Mouse (Mus musculus) kidney, postnatal 0 days (tissue): Measurements from ENCODE around the gene Tspan5. TPM values are rescaled to one million over a fixed set of nuclear protein-coding genes. Genes with fewer than 3 reads are reported as not detected.

Source experiments
- ATAC-seq: fragments of 200-750 bp; cut with Nextera tagmentation; replicated peaks from 2 replicates; pipeline ENCODE4 v1.8.0; 2017; ENCODE audit warnings: low read depth, moderate number of reproducible peaks, moderate TSS enrichment, moderate library complexity; ENCODE audit not compliant: low FRiP score
- DNase-seq: peaks from one replicate; pipeline ENCODE4 v3.0.0-alpha.2; 2016; ENCODE audit warnings: low spot score
- H3K27ac ChIP-seq: fragments of 300-500 bp; sonication (generic); 2 replicates; pipeline ENCODE4 v1.5.1; 2014; ENCODE audit warnings: mild to moderate bottlenecking
- H3K27me3 ChIP-seq: fragments of 300-500 bp; sonication (generic); 2 replicates; pipeline ENCODE4 v1.6.1; 2014; ENCODE audit warnings: low read length, mixed read lengths; ENCODE audit not compliant: insufficient read depth
- H3K36me3 ChIP-seq: fragments of 300-500 bp; sonication (generic); 2 replicates; pipeline ENCODE4 v1.6.1; 2014; ENCODE audit warnings: low read length, mixed read lengths; ENCODE audit not compliant: insufficient read depth
- H3K4me1 ChIP-seq: fragments of 300-500 bp; sonication (generic); replicated peaks from 2 replicates; pipeline ENCODE4 v1.6.1; 2014; ENCODE audit warnings: antibody characterized with exemption, low read length, mixed read lengths; ENCODE audit not compliant: insufficient read depth
- H3K4me2 ChIP-seq: fragments of 300-500 bp; sonication (generic); 2 replicates; pipeline ENCODE4 v1.6.1; 2014; ENCODE audit warnings: mild to moderate bottlenecking, low read length, moderate library complexity, mixed read lengths
- H3K4me3 ChIP-seq: fragments of 300-500 bp; sonication (generic); replicated peaks from 2 replicates; pipeline ENCODE4 v1.5.1; 2014; ENCODE audit warnings: low read depth, low read length
- H3K9ac ChIP-seq: fragments of 300-500 bp; sonication (generic); 2 replicates; pipeline ENCODE4 v1.6.1; 2014; ENCODE audit warnings: low read depth, low read length
- H3K9me3 ChIP-seq: fragments of 300-500 bp; sonication (generic); replicated peaks from 2 replicates; pipeline ENCODE4 v1.6.1; 2016; ENCODE audit warnings: low read length, inconsistent platforms, mixed read lengths
- CTCF ChIP-seq: IDR thresholded peaks from 2 replicates; pipeline ENCODE4 v1.5.1; 2016; ENCODE audit warnings: antibody characterized with exemption, low read depth, mild to moderate bottlenecking, moderate library complexity
- WGBS: fragments of 180-500 bp; shearing (Covaris S2); extraction: QIAGEN DNeasy Blood & Tissue Kit; methylation state at CpG from one replicate; pipeline ENCODE4 v1.1.7; 2014; 5-methylcytosine and 5-hydroxymethylcytosine counted together
- polyA plus RNA-seq: library from polyadenylated mRNA; unstranded; fragments of >200 nt; fragmentation: Nextera tagmentation; extraction: Ambion mirVana; gene quantifications from 2 replicates; pipeline ENCODE4 v1.2.1, GENCODE M21; 2015

Tspan5 gene
- polyA plus RNA-seq: 19.0 and 19.4 TPM in 2 replicates

- Histone ChIP-seq H3K4me1 (peaks cover 8% of the 10 kb centered on the region; the same call in 1 of the 2 replicates), H3K9ac (peak within 1 kb of the TSS; percentile 68), H3K36me3 (no peaks in the 10 kb centered on the region), H3K27me3 (no peaks in the 10 kb centered on the region), H3K4me3 (peak within 1 kb of the TSS; percentile 78), H3K27ac (peak within 1 kb of the TSS; percentile 75), H3K9me3 (no peaks in the 10 kb centered on the region), H3K4me2 (peak within 1 kb of the TSS; percentile 94)
- no peak for TF ChIP-seq CTCF
- WGBS: 1% methylated on average over 70 of the region's 100 CpGs
- ATAC-seq (peak; percentile 82), DNase-seq (peak; percentile 85)
Observed at GRCm38 (mm10) chr3:138741649-138742565, at the start of gene Tspan5. Gene Tspan5 (plus strand): TSS chr3:138742195.

GRCm38 (mm10) chr3:138692302-138692701 lies 49.7 kb upstream of the Tspan5 start:
- no peaks in the 10 kb centered on the region for H3K36me3 ChIP-seq
- no peak overlapping the region for H3K4me3 ChIP-seq
- no peak for ATAC-seq
- H3K9me3 ChIP-seq: no peaks in the 10 kb centered on the region
- no peaks in the 10 kb centered on the region for H3K4me1 ChIP-seq
- DNase-seq: no peak
- no peak overlapping the region for H3K27ac ChIP-seq
- no peak overlapping the region for H3K4me2 ChIP-seq
- no peaks in the 10 kb centered on the region for H3K27me3 ChIP-seq
- H3K9ac ChIP-seq: no peak overlapping the region
- no peak for TF ChIP-seq CTCF
- WGBS: 44% methylated on average over 1 of the region's 1 CpGs

GRCm38 (mm10) chr3:138703399-138703798 lies 38.6 kb upstream of the Tspan5 start:
- Histone ChIP-seq H3K36me3 (no peaks in the 10 kb centered on the region), H3K4me3 (no peak overlapping the region)

GRCm38 (mm10) chr3:138704469-138704868 lies 37.5 kb upstream of the Tspan5 start:
- Histone ChIP-seq H3K9me3 (no peaks in the 10 kb centered on the region), H3K27ac (no peak overlapping the region), H3K4me2 (no peak overlapping the region), H3K4me3 (no peak overlapping the region), H3K27me3 (no peaks in the 10 kb centered on the region), H3K9ac (no peak overlapping the region), H3K4me1 (no peaks in the 10 kb centered on the region), H3K36me3 (no peaks in the 10 kb centered on the region)
- 76% methylated on average over 9 of the region's 9 CpGs for WGBS
- ATAC-seq: no peak
- no peak for DNase-seq
- TF ChIP-seq CTCF: no peak

More at GRCm38 (mm10) chr3:138703399-138703798, 38.6 kb upstream of the Tspan5 start:
- no peak overlapping the region for H3K4me2 ChIP-seq
- no peak for TF ChIP-seq CTCF
- H3K9ac ChIP-seq: no peak overlapping the region
- ATAC-seq: peak; percentile 61; the same call in 1 of the 2 replicates
- no peaks in the 10 kb centered on the region for H3K9me3 ChIP-seq
- no peak overlapping the region for H3K27ac ChIP-seq
- DNase-seq: no peak
- no peaks in the 10 kb centered on the region for H3K27me3 ChIP-seq
- no peaks in the 10 kb centered on the region for H3K4me1 ChIP-seq
- WGBS: 57% methylated on average over 12 of the region's 12 CpGs

GRCm38 (mm10) chr3:138705875-138706274 lies 36.1 kb upstream of the Tspan5 start:
- Histone ChIP-seq H3K4me3 (no peak overlapping the region), H3K9ac (no peak overlapping the region), H3K36me3 (no peaks in the 10 kb centered on the region), H3K4me2 (no peak overlapping the region), H3K27ac (no peak overlapping the region), H3K4me1 (no peaks in the 10 kb centered on the region), H3K9me3 (no peaks in the 10 kb centered on the region), H3K27me3 (no peaks in the 10 kb centered on the region)
- TF ChIP-seq CTCF: no peak
- WGBS: 76% methylated on average over 14 of the region's 14 CpGs
- ATAC-seq: no peak
- no peak for DNase-seq

GRCm38 (mm10) chr3:138709183-138709582 lies 32.8 kb upstream of the Tspan5 start:
- DNase-seq (no peak), ATAC-seq (no peak)
- Histone ChIP-seq H3K27me3 (no peaks in the 10 kb centered on the region), H3K27ac (no peak overlapping the region), H3K4me3 (no peak overlapping the region), H3K4me2 (no peak overlapping the region), H3K4me1 (no peaks in the 10 kb centered on the region), H3K9ac (no peak overlapping the region), H3K36me3 (no peaks in the 10 kb centered on the region), H3K9me3 (no peaks in the 10 kb centered on the region)
- WGBS: 68% methylated on average over 5 of the region's 5 CpGs
- no peak for TF ChIP-seq CTCF
